Mouse (Mus musculus) heart, adult 10 weeks (tissue): ENCODE data around the gene Gm20817. TPM values are rescaled to one million over a fixed set of nuclear protein-coding genes. Genes with fewer than 3 reads are reported as not detected.

Experiments used
- polyA plus RNA-seq: library from polyadenylated mRNA; stranded (reverse); fragments of 350-450 nt; fragmentation: Illumina TruSeq; extraction: RNeasy Lipid Tissue Mini Kit (QIAGEN cat#74804); gene quantifications from one replicate; pipeline ENCODE4 v1.2.3, GENCODE M21; 2014; ENCODE audit warnings: low read depth, low replicate concordance

Gene Gm20817
- polyA plus RNA-seq: not detected

DNA sequence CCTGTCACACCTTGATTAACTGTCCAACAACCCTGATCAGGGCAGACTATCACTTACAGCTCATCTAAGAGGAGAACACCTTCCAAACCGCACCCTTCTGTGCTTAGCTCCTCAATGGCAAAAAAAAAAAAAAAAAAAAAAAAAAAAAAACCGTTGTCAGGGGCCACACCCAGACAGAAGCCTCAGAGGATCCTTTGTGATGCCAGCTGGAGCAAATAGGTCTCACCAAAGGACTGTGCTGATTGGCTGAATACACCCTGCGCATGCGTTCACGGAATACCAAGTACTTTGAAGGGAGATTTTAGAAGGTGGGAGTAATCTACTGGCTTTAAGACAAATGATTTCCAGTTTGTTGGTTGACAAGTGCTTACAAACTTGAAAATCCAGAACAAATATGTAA lies at the start of gene Gm20817:
Gene Gm20817, minus strand, starts transcription at position 101 of the 400 bp plus-strand sequence.

